Mouse (Mus musculus) spleen, adult 2 months (tissue): ENCODE results near the gene 2210408I21Rik.

Experiments used
- CTCF ChIP-seq: fragments of 200-500 bp; IDR thresholded peaks from 2 replicates; pipeline ENCODE4 v1.5.1; 2011; ENCODE audit warnings: mild to moderate bottlenecking, inconsistent platforms; ENCODE audit not compliant: insufficient read depth, insufficient read length, insufficient replicate concordance; ENCODE audit errors: extremely low read depth
- POLR2A ChIP-seq: fragments of 200-500 bp; IDR thresholded peaks from 2 replicates; pipeline ENCODE4 v1.6.1; 2011; ENCODE audit warnings: low read depth, low read length, inconsistent platforms

DNA sequence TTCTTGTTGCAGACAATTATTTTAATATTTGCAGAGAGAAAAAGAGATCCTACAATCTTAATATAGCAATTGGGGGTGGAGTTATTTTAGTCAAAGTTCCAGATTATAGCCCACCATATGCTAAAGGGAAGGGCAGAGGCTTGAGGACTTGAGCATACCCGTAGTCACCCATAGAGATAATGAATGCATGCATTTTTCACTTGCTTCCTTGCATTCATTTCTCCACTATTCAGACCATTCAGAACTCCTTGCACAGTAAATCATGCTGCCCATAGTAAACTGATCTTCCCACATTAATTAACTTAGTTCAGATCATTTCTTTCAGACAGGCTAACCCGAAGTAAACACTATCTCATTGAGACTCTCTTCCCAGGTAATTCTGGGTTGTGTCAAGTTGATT lies 277.5 kb downstream of the 2210408I21Rik start:
- TF ChIP-seq POLR2A (no peak), CTCF (no peak)
